Mouse (Mus musculus) monocyte, adult 59 days (primary cell): ENCODE data around the gene Hrh1. TPM values are rescaled to one million over a fixed set of nuclear protein-coding genes. Genes with fewer than 3 reads are reported as not detected.

Experiments
- total RNA-seq, 2 experiments: library from RNA; stranded (reverse); gene quantifications; one replicate each; pipeline ENCODE4 v1.2.4; 2023

The Hrh1 gene
- 1 to 10 TPM; 3.1 to 7.4 TPM for total RNA-seq

GRCm38 (mm10) chr6:114397691-114398217 lies at the start of gene Hrh1:
TSS of gene Hrh1 (plus strand) at chr6:114397936.

Other genes with a start within 250 kb of the Hrh1 start
- gene Slc6a1, start 115.3 kb upstream of the Hrh1 start, total RNA-seq, result 1 to 10 TPM in 1 of 2 experiments, under 1 TPM in 1; 0.37 to 2.1 TPM
- gene Atg7, start 245.2 kb downstream of the Hrh1 start, total RNA-seq, result 10 to 100 TPM; 83.8 to 87.5 TPM